Mouse (Mus musculus): ENCODE results near the gene Zbtb41.
"Not testable (repeated sequence)": the region's sequence is repeated elsewhere in the genome, so short reads cannot be mapped to it uniquely, and the experiment has no call there.

- not testable (repeated sequence) for TF ChIP-seq CTCF, EP300 (IDR thresholded peaks at IDR 0.05)
Observed at GRCm38 (mm10) chr1:139412365-139412764, 9.7 kb upstream of the Zbtb41 start.
